Mouse (Mus musculus) liver, postnatal 0 days (tissue): ENCODE results near the gene Pigo.

Experiments used
- CTCF ChIP-seq: sonication (generic); IDR thresholded peaks from 2 replicates; pipeline ENCODE4 v1.5.1; 2016; ENCODE audit warnings: antibody characterized with exemption, low read depth
- EP300 ChIP-seq: IDR thresholded peaks from 2 replicates; pipeline ENCODE4 v1.6.1; 2016; ENCODE audit warnings: antibody characterized with exemption, low read depth, mild to moderate bottlenecking

- no peak for TF ChIP-seq EP300
- no peak for TF ChIP-seq CTCF
Observed at GRCm38 (mm10) chr4:43030352-43030751, 4.7 kb upstream of the Pigo start.
